Mouse (Mus musculus) heart, postnatal 0 days (tissue): ENCODE measurements around the gene Pofut2. TPM values are rescaled to one million over a fixed set of nuclear protein-coding genes. Genes with fewer than 3 reads are reported as not detected.

ENCODE experiments used
- ATAC-seq: fragments of 200-750 bp; cut with Nextera tagmentation; 2 replicates; pipeline ENCODE4 v1.8.0; 2017; ENCODE audit warnings: low read depth, moderate number of reproducible peaks, moderate library complexity; ENCODE audit not compliant: insufficient read depth
- DNase-seq: peaks from one replicate; pipeline ENCODE4 v3.0.0-alpha.2; 2016; ENCODE audit warnings: low spot score
- H3K27ac ChIP-seq: fragments of 300-500 bp; sonication (generic); 2 replicates; pipeline ENCODE4 v1.5.1; 2014; ENCODE audit warnings: low read depth, mild to moderate bottlenecking
- H3K27me3 ChIP-seq: fragments of 300-500 bp; sonication (generic); 2 replicates; pipeline ENCODE4 v1.6.1; 2014; ENCODE audit warnings: low read length, mixed read lengths; ENCODE audit not compliant: control insufficient read depth, insufficient read depth
- H3K36me3 ChIP-seq: fragments of 300-500 bp; sonication (generic); replicated peaks from 2 replicates; pipeline ENCODE4 v1.6.1; 2014; ENCODE audit warnings: low read length, mixed read lengths; ENCODE audit not compliant: control insufficient read depth, insufficient read depth
- H3K4me1 ChIP-seq: fragments of 300-500 bp; sonication (generic); 2 replicates; pipeline ENCODE4 v1.6.1; 2014; ENCODE audit warnings: antibody characterized with exemption; ENCODE audit not compliant: control insufficient read depth, insufficient read depth
- H3K4me2 ChIP-seq: fragments of 300-500 bp; sonication (generic); 2 replicates; pipeline ENCODE4 v1.6.1; 2014; ENCODE audit warnings: low read depth, mild to moderate bottlenecking, low read length, moderate library complexity
- H3K4me3 ChIP-seq: fragments of 300-500 bp; sonication (generic); 2 replicates; pipeline ENCODE4 v1.5.1; 2014; ENCODE audit warnings: low read depth, low read length
- H3K9ac ChIP-seq: fragments of 300-500 bp; sonication (generic); replicated peaks from 2 replicates; pipeline ENCODE4 v1.6.1; 2014; ENCODE audit warnings: low read depth, low read length, mixed read lengths
- H3K9me3 ChIP-seq: fragments of 300-500 bp; sonication (generic); replicated peaks from 2 replicates; pipeline ENCODE4 v1.6.1; 2016; ENCODE audit warnings: low read length; ENCODE audit not compliant: control insufficient read depth
- CTCF ChIP-seq: IDR thresholded peaks from 2 replicates; pipeline ENCODE4 v1.5.1; 2016; ENCODE audit warnings: antibody characterized with exemption, control low read depth, low read depth
- EP300 ChIP-seq: IDR thresholded peaks from 2 replicates; pipeline ENCODE4 v1.6.1; 2016; ENCODE audit warnings: antibody characterized with exemption, low read depth
- WGBS: fragments of 180-500 bp; shearing (Covaris S2); extraction: QIAGEN DNeasy Blood & Tissue Kit; methylation state at CpG from one replicate; pipeline ENCODE4 v1.1.7; 2014; 5-methylcytosine and 5-hydroxymethylcytosine counted together
- polyA plus RNA-seq: library from polyadenylated mRNA; unstranded; fragments of >200 nt; fragmentation: Nextera tagmentation; extraction: Ambion mirVana; gene quantifications from 2 replicates; pipeline ENCODE4 v1.2.1, GENCODE M21; 2015
- total RNA-seq: library from RNA; depleted of rRNA; stranded (reverse); fragments of >200 nt; gene quantifications from 2 replicates; pipeline ENCODE4 v1.2.3, GENCODE M21; 2014; ENCODE audit warnings: low replicate concordance

The Pofut2 gene
- total and polyA plus RNA-seq, 2 experiments from 2014 or later, result 71.1 to 78.8 TPM

- 71% methylated on average over 3 of the region's 3 CpGs for WGBS
- Histone ChIP-seq H3K27ac (no peak overlapping the region), H3K9ac (no peak overlapping the region), H3K36me3 (no peaks in the 10 kb centered on the region), H3K4me2 (no peak overlapping the region), H3K9me3 (no peaks in the 10 kb centered on the region), H3K27me3 (no peaks in the 10 kb centered on the region), H3K4me1 (no peaks in the 10 kb centered on the region), H3K4me3 (no peak overlapping the region)
- DNase-seq (no peak), ATAC-seq (no peak)
- TF ChIP-seq EP300, result no peak
- no peak for TF ChIP-seq CTCF
These were observed 16.6 kb upstream of the Pofut2 start for GRCm38 (mm10) chr10:77242396-77242795.

GRCm38 (mm10) chr10:77242871-77243270, 16.1 kb upstream of the Pofut2 start:
- no peak overlapping the region for H3K4me3 ChIP-seq
- TF ChIP-seq CTCF, result no peak
- no peak for TF ChIP-seq EP300
- H3K27ac ChIP-seq, result no peak overlapping the region
- no peaks in the 10 kb centered on the region for H3K36me3 ChIP-seq
- DNase-seq (no peak), ATAC-seq (no peak)
- H3K4me2 ChIP-seq, result no peak overlapping the region
- H3K27me3 ChIP-seq, result no peaks in the 10 kb centered on the region
- H3K4me1 ChIP-seq, result no peaks in the 10 kb centered on the region
- no peaks in the 10 kb centered on the region for H3K9me3 ChIP-seq
- 86% methylated on average over 14 of the region's 14 CpGs for WGBS
- H3K9ac ChIP-seq, result no peak overlapping the region

- 72% methylated on average over 11 of the region's 11 CpGs for WGBS
- Histone ChIP-seq H3K9me3 (no peaks in the 10 kb centered on the region), H3K27me3 (no peaks in the 10 kb centered on the region), H3K4me2 (no peak overlapping the region), H3K36me3 (no peaks in the 10 kb centered on the region), H3K27ac (no peak overlapping the region), H3K4me1 (no peaks in the 10 kb centered on the region), H3K4me3 (no peak overlapping the region), H3K9ac (no peak overlapping the region)
- ATAC-seq (no peak), DNase-seq (no peak)
- TF ChIP-seq CTCF (no peak), EP300 (no peak)
These were observed 15.4 kb upstream of the Pofut2 start for GRCm38 (mm10) chr10:77243572-77244161.

GRCm38 (mm10) chr10:77244777-77245176, 14.2 kb upstream of the Pofut2 start:
- ATAC-seq (no peak), DNase-seq (no peak)
- no peaks in the 10 kb centered on the region for H3K9me3 ChIP-seq
- H3K27ac ChIP-seq, result no peak overlapping the region
- H3K27me3 ChIP-seq, result no peaks in the 10 kb centered on the region
- no peaks in the 10 kb centered on the region for H3K36me3 ChIP-seq
- no peak overlapping the region for H3K4me2 ChIP-seq
- no peaks in the 10 kb centered on the region for H3K4me1 ChIP-seq
- 90% methylated on average over 6 of the region's 6 CpGs for WGBS
- TF ChIP-seq CTCF (no peak), EP300 (no peak)
- no peak overlapping the region for H3K9ac ChIP-seq
- H3K4me3 ChIP-seq, result no peak overlapping the region

- WGBS, result 73% methylated on average over 5 of the region's 5 CpGs
- H3K36me3 ChIP-seq, result no peaks in the 10 kb centered on the region
These were observed 12.0 kb upstream of the Pofut2 start for GRCm38 (mm10) chr10:77247048-77247447.

GRCm38 (mm10) chr10:77247707-77248106, 11.3 kb upstream of the Pofut2 start:
- Histone ChIP-seq H3K27me3 (no peaks in the 10 kb centered on the region), H3K9me3 (no peaks in the 10 kb centered on the region), H3K4me2 (no peak overlapping the region), H3K4me1 (peaks cover 14% of the 10 kb centered on the region), H3K9ac (no peak overlapping the region), H3K4me3 (no peak overlapping the region), H3K27ac (no peak overlapping the region), H3K36me3 (no peaks in the 10 kb centered on the region)
- TF ChIP-seq EP300 (no peak), CTCF (no peak)
- no peak for DNase-seq
- ATAC-seq, result no peak
- 67% methylated on average over 7 of the region's 7 CpGs for WGBS

More at GRCm38 (mm10) chr10:77247048-77247447, 12.0 kb upstream of the Pofut2 start:
- ATAC-seq, result no peak
- Histone ChIP-seq H3K27me3 (no peaks in the 10 kb centered on the region), H3K9me3 (no peaks in the 10 kb centered on the region), H3K4me1 (peaks cover 7% of the 10 kb centered on the region), H3K4me3 (no peak overlapping the region), H3K4me2 (no peak overlapping the region), H3K27ac (no peak overlapping the region), H3K9ac (no peak overlapping the region)
- TF ChIP-seq EP300, result no peak
- no peak for TF ChIP-seq CTCF
- no peak for DNase-seq
